Mouse (Mus musculus): ENCODE results near the gene Tedc1. TPM values are rescaled to one million over a fixed set of nuclear protein-coding genes. Genes with fewer than 3 reads are reported as not detected.
A peak's percentile ranks its signal among the peaks of the same experiment; 100 is the strongest.

The Tedc1 gene
- total and polyA plus RNA-seq, 2 experiments = 0.09 to 0.15 TPM

DNA sequence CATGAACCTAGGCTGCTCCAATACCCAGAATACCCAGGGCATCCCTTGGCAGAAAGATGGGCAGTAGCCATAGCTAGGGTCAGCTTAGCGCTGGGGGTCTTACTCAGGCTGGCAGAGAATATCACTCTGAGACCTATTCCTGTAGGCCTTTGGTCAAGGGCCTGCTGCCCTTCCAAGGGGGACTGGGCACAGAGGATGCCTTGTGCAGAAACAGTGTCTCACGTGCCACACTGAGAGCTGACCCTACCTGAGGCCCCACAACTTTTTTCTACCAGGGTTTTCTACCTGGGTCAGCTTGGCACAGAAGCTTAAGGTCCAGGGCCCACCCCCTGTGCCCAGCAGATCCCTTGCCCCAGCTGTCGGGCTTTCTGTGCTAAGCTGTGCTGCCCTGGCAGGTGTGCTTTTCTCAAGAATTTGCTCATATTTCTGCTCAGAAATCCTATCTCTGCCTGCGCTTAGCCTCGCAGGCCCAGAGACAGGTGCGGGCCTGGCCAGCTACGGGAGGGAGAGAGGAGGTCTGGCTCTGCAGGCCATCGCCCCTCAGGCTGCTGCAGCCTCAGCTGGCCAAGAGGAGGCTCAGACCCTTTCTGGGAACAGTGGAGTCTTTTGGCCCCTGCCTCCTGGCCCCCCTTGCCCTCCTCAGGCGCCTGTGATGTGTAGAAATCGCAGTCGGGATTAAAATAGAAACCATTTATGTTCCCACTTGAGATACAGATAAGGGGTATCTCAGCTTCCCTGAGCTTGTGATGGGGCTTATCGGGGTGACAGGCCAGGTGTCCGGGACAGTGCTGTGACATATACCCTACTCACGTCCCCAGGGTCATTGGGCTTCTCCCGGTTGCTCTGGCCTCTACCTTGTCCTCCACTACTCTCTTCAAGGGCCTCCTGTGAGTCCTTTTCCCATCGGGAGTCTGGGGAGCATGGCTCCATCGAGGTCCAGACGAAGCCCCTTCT, 18.7 kb upstream of the Tedc1 start:
- WGBS = 91% methylated on average over 18 of the region's 18 CpGs
- peaks cover 5% of the 10 kb centered on the region for H3K4me1 ChIP-seq (ENCODE audit: control insufficient read depth, insufficient read depth, low read length)
- peaks cover 3% of the 10 kb centered on the region; the same call in 1 of the 2 replicates for H3K36me3 ChIP-seq (ENCODE audit: control insufficient read depth, insufficient read depth, low read length)

DNA sequence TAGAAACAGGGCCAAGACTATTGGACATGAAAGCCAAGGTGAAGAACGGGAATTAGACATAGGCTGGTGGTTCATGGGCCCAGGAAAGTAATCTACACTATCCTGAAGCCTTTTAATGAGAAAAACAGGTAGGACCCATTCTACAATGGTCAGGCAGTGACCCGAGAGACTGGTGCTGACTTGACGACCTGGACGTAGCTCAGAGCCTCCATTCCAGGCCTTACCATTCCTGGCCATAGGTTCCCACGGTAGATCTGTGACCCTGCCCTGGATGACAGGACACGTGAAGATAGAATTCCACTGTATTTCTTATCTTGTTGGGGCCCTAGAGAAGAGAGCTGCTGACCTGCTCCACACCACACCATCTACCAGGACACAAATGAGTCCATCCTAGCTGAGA, 17.9 kb upstream of the Tedc1 start:
- no peak overlapping the region for H3K4me3 ChIP-seq (ENCODE audit: insufficient read depth, low read depth, low read length)
- H3K9ac ChIP-seq (ENCODE audit: low read depth, low read length) = no peak overlapping the region
- peaks cover 3% of the 10 kb centered on the region; the same call in 1 of the 2 replicates for H3K36me3 ChIP-seq (ENCODE audit: control insufficient read depth, insufficient read depth, low read length)
- 84% methylated on average over 6 of the region's 6 CpGs for WGBS
- no peak overlapping the region for H3K27ac ChIP-seq (replicated peaks; ENCODE audit: insufficient read depth, low read depth, low read length)
- TF ChIP-seq CTCF (IDR thresholded peaks at IDR 0.05; ENCODE audit: low read depth, low read length) (no peak), POLR2A (IDR thresholded peaks at IDR 0.05; ENCODE audit: extremely low read depth, insufficient read depth, low read length) (no peak)
- no peaks in the 10 kb centered on the region for H3K27me3 ChIP-seq (ENCODE audit: control insufficient read depth, insufficient read depth, low read length)
- DNase-seq (ENCODE audit: extremely low read depth, low read depth, low spot score) = no peak
- H3K4me1 ChIP-seq (ENCODE audit: control insufficient read depth, insufficient read depth, low read length) = peaks cover 5% of the 10 kb centered on the region
- no peaks in the 10 kb centered on the region for H3K79me2 ChIP-seq (ENCODE audit: control insufficient read depth, insufficient read depth, low read length)

More for the DNA sequence above, 18.7 kb upstream of the Tedc1 start:
- Histone ChIP-seq H3K4me3 (ENCODE audit: insufficient read depth, low read depth, low read length) (no peak overlapping the region), H3K27me3 (ENCODE audit: control insufficient read depth, insufficient read depth, low read length) (no peaks in the 10 kb centered on the region), H3K27ac (replicated peaks; ENCODE audit: insufficient read depth, low read depth, low read length) (no peak overlapping the region), H3K79me2 (ENCODE audit: control insufficient read depth, insufficient read depth, low read length) (no peaks in the 10 kb centered on the region), H3K9ac (ENCODE audit: low read depth, low read length) (no peak overlapping the region)
- DNase-seq (ENCODE audit: extremely low read depth, low read depth, low spot score) = no peak
- TF ChIP-seq CTCF (IDR thresholded peaks at IDR 0.05; ENCODE audit: low read depth, low read length) = no peak
- TF ChIP-seq POLR2A (IDR thresholded peaks at IDR 0.05; ENCODE audit: extremely low read depth, insufficient read depth, low read length) = no peak

DNA sequence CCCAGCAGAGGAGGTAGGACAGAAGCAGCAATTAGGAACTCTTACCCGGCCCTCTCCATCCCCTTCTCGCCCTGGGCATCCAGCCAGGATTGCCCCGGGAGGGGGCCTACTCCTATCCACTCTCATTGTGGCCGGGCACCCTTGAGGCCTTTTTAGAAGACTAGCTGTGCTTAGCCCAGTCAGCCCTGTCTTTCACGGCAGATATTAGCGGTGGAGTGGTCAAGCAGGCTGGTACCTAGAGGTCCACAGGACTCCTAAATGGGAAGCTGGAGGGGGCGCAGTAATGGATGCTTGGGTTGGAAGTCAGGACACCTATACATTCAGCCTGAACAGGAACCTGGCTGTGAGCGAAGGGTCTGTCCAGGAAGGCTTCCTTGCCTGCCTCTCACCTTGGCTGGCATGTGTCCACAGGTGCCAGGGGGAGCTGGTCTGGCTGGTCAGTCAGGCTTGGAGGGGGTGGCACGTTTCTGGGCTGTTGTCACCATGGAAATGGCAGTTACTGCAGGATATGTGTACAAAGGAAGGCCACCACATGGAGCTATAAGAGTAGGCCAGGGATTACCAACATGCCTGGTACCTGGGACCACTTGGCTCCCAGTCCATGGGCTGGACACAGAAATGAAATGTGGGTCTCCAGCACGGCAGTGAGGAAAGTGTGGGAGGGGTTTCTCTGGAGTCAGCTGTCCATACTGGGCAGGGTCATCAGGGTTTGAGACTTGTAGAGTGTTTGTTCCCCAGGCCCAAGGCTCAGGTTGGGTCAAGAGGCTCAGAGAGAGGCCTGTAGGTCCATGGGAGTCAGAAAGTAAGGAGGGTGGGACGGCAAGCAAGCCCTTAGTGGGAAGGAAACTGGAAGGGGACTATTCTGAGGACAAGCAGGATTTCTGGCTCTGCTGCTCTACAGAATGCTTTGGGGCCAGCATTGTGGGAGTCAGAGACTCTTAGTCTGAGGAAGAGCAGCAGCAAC, 17.0 kb upstream of the Tedc1 start:
- no peak for DNase-seq (ENCODE audit: extremely low read depth, low read depth, low spot score)
- H3K9ac ChIP-seq (ENCODE audit: low read depth, low read length) = no peak overlapping the region
- peaks cover 3% of the 10 kb centered on the region; the same call in 1 of the 2 replicates for H3K36me3 ChIP-seq (ENCODE audit: control insufficient read depth, insufficient read depth, low read length)
- WGBS = 72% methylated on average over 11 of the region's 11 CpGs
- no peak overlapping the region for H3K27ac ChIP-seq (replicated peaks; ENCODE audit: insufficient read depth, low read depth, low read length)
- H3K4me1 ChIP-seq (ENCODE audit: control insufficient read depth, insufficient read depth, low read length) = peaks cover 5% of the 10 kb centered on the region
- no peak overlapping the region for H3K4me3 ChIP-seq (ENCODE audit: insufficient read depth, low read depth, low read length)
- no peaks in the 10 kb centered on the region for H3K79me2 ChIP-seq (ENCODE audit: control insufficient read depth, insufficient read depth, low read length)
- TF ChIP-seq POLR2A (IDR thresholded peaks at IDR 0.05; ENCODE audit: extremely low read depth, insufficient read depth, low read length) (no peak), CTCF (IDR thresholded peaks at IDR 0.05; ENCODE audit: low read depth, low read length) (no peak)
- H3K27me3 ChIP-seq (ENCODE audit: control insufficient read depth, insufficient read depth, low read length) = no peaks in the 10 kb centered on the region

DNA sequence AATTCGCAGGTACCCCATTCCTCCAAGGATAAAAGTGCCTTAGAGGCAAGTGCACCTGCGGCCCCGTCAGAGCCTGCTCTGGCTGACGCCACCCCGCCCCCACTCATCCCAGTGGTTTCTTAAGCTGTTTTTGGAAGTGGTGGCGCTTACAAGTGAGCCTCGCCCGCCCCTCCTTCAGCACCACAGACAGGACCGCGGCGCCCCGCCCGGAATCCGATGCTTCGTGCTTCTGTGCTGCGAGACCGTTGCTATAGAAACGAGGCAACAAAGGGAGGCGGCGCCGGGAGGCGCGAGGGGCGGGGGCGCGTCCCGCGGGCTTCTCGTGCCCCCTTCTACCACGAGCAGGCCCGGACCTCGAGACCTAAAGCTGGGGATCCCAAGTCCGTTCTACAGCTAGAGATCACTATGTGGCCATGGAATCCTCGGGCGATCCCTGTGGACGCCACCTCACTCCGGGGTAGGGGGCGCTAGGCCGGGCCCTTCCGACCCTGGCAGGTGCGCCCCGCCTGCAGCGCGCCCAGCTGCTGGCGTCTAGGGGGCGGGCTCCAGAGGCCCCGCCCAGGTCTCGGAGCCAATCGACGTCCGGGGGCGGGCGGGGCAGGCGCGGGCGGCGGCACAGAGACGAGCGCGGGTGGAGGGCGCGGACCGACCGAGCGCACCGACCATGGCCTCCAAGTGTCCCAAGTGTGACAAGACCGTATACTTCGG, 16.2 kb upstream of the Tedc1 start, which contains the start of gene Crip2:
Crip2 (plus strand) TSS at position 329 of the 708 bp plus-strand sequence.
- DNase-seq (ENCODE audit: extremely low read depth, low read depth, low spot score) = peak; percentile 44
- no peaks in the 10 kb centered on the region for H3K27me3 ChIP-seq (ENCODE audit: control insufficient read depth, insufficient read depth, low read length)
- TF ChIP-seq POLR2A (IDR thresholded peaks at IDR 0.05; ENCODE audit: extremely low read depth, insufficient read depth, low read length) = peak; percentile 54; the same call in 1 of the 2 replicates
- TF ChIP-seq CTCF (IDR thresholded peaks at IDR 0.05; ENCODE audit: low read depth, low read length) = 0 out of 2 replicates have a peak, but pooled peaks have one; percentile 13
- H3K27ac ChIP-seq (replicated peaks; ENCODE audit: insufficient read depth, low read depth, low read length) = peak within 1 kb of the TSS; percentile 94
- H3K4me1 ChIP-seq (ENCODE audit: control insufficient read depth, insufficient read depth, low read length) = peaks cover 5% of the 10 kb centered on the region
- H3K36me3 ChIP-seq (ENCODE audit: control insufficient read depth, insufficient read depth, low read length) = peaks cover 3% of the 10 kb centered on the region; the same call in 1 of the 2 replicates
- 2% methylated on average over 68 of the region's 68 CpGs for WGBS
- no peaks in the 10 kb centered on the region for H3K79me2 ChIP-seq (ENCODE audit: control insufficient read depth, insufficient read depth, low read length)
- peak within 1 kb of the TSS; percentile 98 for H3K4me3 ChIP-seq (ENCODE audit: insufficient read depth, low read depth, low read length)
- peak within 1 kb of the TSS; percentile 81 for H3K9ac ChIP-seq (ENCODE audit: low read depth, low read length)

Measured in liver, adult 2 months (tissue).